Mouse (Mus musculus) urinary bladder, adult 2 months (tissue): ENCODE measurements around the gene Pdgfd. TPM values are rescaled to one million over a fixed set of nuclear protein-coding genes. Genes with fewer than 3 reads are reported as not detected.

Source experiments
- polyA plus RNA-seq: library from polyadenylated mRNA; depleted of rRNA; stranded (reverse); fragments of >200 nt; gene quantifications from 2 replicates; pipeline ENCODE4 v1.2.3, GENCODE M21; 2012; rRNA removed

Pdgfd gene
- polyA plus RNA-seq, 1 experiment: 34.0 TPM

Other genes with a start within 250 kb of the Pdgfd start
- not detected in 2 replicates for gene Ddi1, start 101.3 kb downstream of the Pdgfd start, polyA plus RNA-seq